Mouse (Mus musculus): ENCODE data around the gene Txlnb. TPM values are rescaled to one million over a fixed set of nuclear protein-coding genes. Genes with fewer than 3 reads are reported as not detected.

The Txlnb gene
- polyA plus RNA-seq, 1 experiment from 2014 or later, result 1.9 TPM

Other genes with a start within 250 kb of the Txlnb start
- 82.2 and 85.3 TPM in 2 replicates for gene Cited2, start 73.0 kb upstream of the Txlnb start, polyA plus RNA-seq (2014; fragmentation: Nextera tagmentation; extraction: Ambion mirVana)
- gene Heca, start 151.8 kb downstream of the Txlnb start, polyA plus RNA-seq (2014; fragmentation: Nextera tagmentation; extraction: Ambion mirVana), result 6.7 and 8.1 TPM in 2 replicates
- gene Abracl, start 227.1 kb downstream of the Txlnb start, polyA plus RNA-seq (2014; fragmentation: Nextera tagmentation; extraction: Ambion mirVana), result 50.7 and 70.4 TPM in 2 replicates